Mouse (Mus musculus) stomach, postnatal 0 days (tissue): ENCODE measurements around the gene Cadm1.

Source experiments
- CTCF ChIP-seq: IDR thresholded peaks from 2 replicates; pipeline ENCODE4 v1.5.1; 2016; ENCODE audit warnings: antibody characterized with exemption, low read depth, mild to moderate bottlenecking, moderate library complexity
- EP300 ChIP-seq: optimal IDR thresholded peaks from 2 replicates; pipeline ENCODE3; 2016; ENCODE audit warnings: antibody characterized with exemption

- TF ChIP-seq CTCF (no peak), EP300 (no peak)
Observed at GRCm38 (mm10) chr9:47485186-47485585, 44.8 kb upstream of the Cadm1 start.
